Mouse (Mus musculus) embryonic facial prominence, embryonic 12.5 days (tissue): ENCODE measurements around the gene Best1. TPM values are rescaled to one million over a fixed set of nuclear protein-coding genes. Genes with fewer than 3 reads are reported as not detected.
"Not testable (repeated sequence)": the region's sequence is repeated elsewhere in the genome, so short reads cannot be mapped to it uniquely, and the experiment has no call there.

Experiments
- ATAC-seq: fragments of 200-750 bp; cut with Nextera tagmentation; 2 replicates; pipeline ENCODE4 v1.8.0; 2017; ENCODE audit not compliant: insufficient number of reproducible peaks, insufficient read depth, low FRiP score, low TSS enrichment
- H3K27ac ChIP-seq: fragments of 300-500 bp; sonication (generic); 2 replicates; pipeline ENCODE4 v1.5.1; 2016; ENCODE audit warnings: mild to moderate bottlenecking
- H3K27me3 ChIP-seq: fragments of 300-500 bp; sonication (generic); 2 replicates; pipeline ENCODE4 v1.6.1; 2016; ENCODE audit warnings: mild to moderate bottlenecking, moderate library complexity
- H3K36me3 ChIP-seq: fragments of 300-500 bp; sonication (generic); 2 replicates; pipeline ENCODE4 v1.6.1; 2016; ENCODE audit warnings: mild to moderate bottlenecking
- H3K4me1 ChIP-seq: fragments of 300-500 bp; sonication (generic); 2 replicates; pipeline ENCODE4 v1.6.1; 2016
- H3K4me2 ChIP-seq: fragments of 300-500 bp; sonication (generic); replicated peaks from 2 replicates; pipeline ENCODE4 v1.6.1; 2016; ENCODE audit warnings: mild to moderate bottlenecking, moderate library complexity
- H3K4me3 ChIP-seq: fragments of 300-500 bp; sonication (generic); 2 replicates; pipeline ENCODE4 v1.5.1; 2016; ENCODE audit warnings: mild to moderate bottlenecking
- H3K9ac ChIP-seq: fragments of 300-500 bp; sonication (generic); 2 replicates; pipeline ENCODE4 v1.6.1; 2016; ENCODE audit warnings: mild to moderate bottlenecking, moderate library complexity
- H3K9me3 ChIP-seq: fragments of 300-500 bp; sonication (generic); 2 replicates; pipeline ENCODE4 v1.6.1; 2016; ENCODE audit warnings: mild to moderate bottlenecking, moderate library complexity
- WGBS: fragments of 180-500 bp; shearing (Covaris S2); methylation state at CpG from one replicate; pipeline ENCODE4 v1.1.7; 2016; 5-methylcytosine and 5-hydroxymethylcytosine counted together
- polyA plus RNA-seq: library from polyadenylated mRNA; unstranded; fragments of >200 nt; fragmentation: Nextera tagmentation; extraction: Ambion mirVana; gene quantifications from 2 replicates; pipeline ENCODE4 v1.2.1, GENCODE M21; 2016

Gene Best1
- polyA plus RNA-seq, 1 experiment from 2014 or later, result 1.8 TPM

- H3K4me2 ChIP-seq, result no peak overlapping the region
- 90% methylated on average over 2 of the region's 2 CpGs for WGBS
Observed at GRCm38 (mm10) chr19:9979156-9979555, 22.3 kb downstream of the Best1 start.

GRCm38 (mm10) chr19:9978431-9978951 lies 22.9 kb downstream of the Best1 start:
- Histone ChIP-seq H3K4me1 (peaks cover 11% of the 10 kb centered on the region), H3K27me3 (no peaks in the 10 kb centered on the region), H3K36me3 (no peaks in the 10 kb centered on the region), H3K27ac (no peak overlapping the region), H3K9ac (no peak overlapping the region), H3K4me3 (no peak overlapping the region), H3K9me3 (no peaks in the 10 kb centered on the region), H3K4me2 (no peak overlapping the region)
- WGBS, result 52% methylated on average over 5 of the region's 5 CpGs
- ATAC-seq, result no peak

More at GRCm38 (mm10) chr19:9979156-9979555, 22.3 kb downstream of the Best1 start:
- H3K27me3 ChIP-seq, result no peaks in the 10 kb centered on the region
- no peak overlapping the region for H3K9ac ChIP-seq
- no peak overlapping the region for H3K4me3 ChIP-seq
- no peak for ATAC-seq
- no peak overlapping the region for H3K27ac ChIP-seq
- peaks cover 3% of the 10 kb centered on the region for H3K36me3 ChIP-seq
- H3K4me1 ChIP-seq, result peaks cover 18% of the 10 kb centered on the region
- H3K9me3 ChIP-seq, result no peaks in the 10 kb centered on the region

- H3K4me3 ChIP-seq, result no peak overlapping the region
- no peak overlapping the region for H3K27ac ChIP-seq
- no peaks in the 10 kb centered on the region for H3K27me3 ChIP-seq
- no peak for ATAC-seq
- 77% methylated on average over 10 of the region's 10 CpGs for WGBS
- H3K36me3 ChIP-seq, result no peaks in the 10 kb centered on the region
- 0 out of 2 replicates have a peak, but pooled peaks cover 7% of the 10 kb centered on the region for H3K4me1 ChIP-seq
- H3K4me2 ChIP-seq, result no peak overlapping the region
- H3K9ac ChIP-seq, result no peak overlapping the region
- no peaks in the 10 kb centered on the region for H3K9me3 ChIP-seq
Observed at GRCm38 (mm10) chr19:9977085-9977484, 24.3 kb downstream of the Best1 start.

- not testable (repeated sequence) for H3K9ac ChIP-seq, ATAC-seq, H3K36me3 ChIP-seq, H3K4me3 ChIP-seq, H3K4me2 ChIP-seq, H3K27me3 ChIP-seq, H3K9me3 ChIP-seq, H3K27ac ChIP-seq, H3K4me1 ChIP-seq
- WGBS, result 59% methylated on average over 2 of the region's 2 CpGs
Observed at GRCm38 (mm10) chr19:9974853-9975252, 26.6 kb downstream of the Best1 start.

GRCm38 (mm10) chr19:9968081-9968787 lies 33.2 kb downstream of the Best1 start:
- no peak overlapping the region for H3K27ac ChIP-seq
- WGBS, result 89% methylated on average over 10 of the region's 10 CpGs

GRCm38 (mm10) chr19:9966096-9966867 lies 35.2 kb downstream of the Best1 start:
- 51% methylated on average over 2 of the region's 2 CpGs for WGBS
- Histone ChIP-seq H3K36me3 (no peaks in the 10 kb centered on the region), H3K27ac (no peak overlapping the region), H3K4me2 (no peak overlapping the region), H3K27me3 (no peaks in the 10 kb centered on the region), H3K9me3 (no peaks in the 10 kb centered on the region), H3K4me3 (no peak overlapping the region), H3K4me1 (no peaks in the 10 kb centered on the region), H3K9ac (no peak overlapping the region)
- ATAC-seq, result no peak

More at GRCm38 (mm10) chr19:9968081-9968787, 33.2 kb downstream of the Best1 start:
- no peak overlapping the region for H3K4me3 ChIP-seq
- no peaks in the 10 kb centered on the region for H3K27me3 ChIP-seq
- H3K9ac ChIP-seq, result no peak overlapping the region
- no peak overlapping the region for H3K4me2 ChIP-seq
- no peak for ATAC-seq
- H3K36me3 ChIP-seq, result no peaks in the 10 kb centered on the region
- H3K9me3 ChIP-seq, result no peaks in the 10 kb centered on the region
- H3K4me1 ChIP-seq, result no peaks in the 10 kb centered on the region

- no peaks in the 10 kb centered on the region for H3K4me1 ChIP-seq
- H3K9me3 ChIP-seq, result no peaks in the 10 kb centered on the region
- no peaks in the 10 kb centered on the region for H3K36me3 ChIP-seq
- ATAC-seq, result no peak
- no peak overlapping the region for H3K27ac ChIP-seq
- H3K4me3 ChIP-seq, result no peak overlapping the region
- H3K9ac ChIP-seq, result no peak overlapping the region
- no peak overlapping the region for H3K4me2 ChIP-seq
- H3K27me3 ChIP-seq, result no peaks in the 10 kb centered on the region
- WGBS, result 31% methylated on average over 7 of the region's 7 CpGs
Observed at GRCm38 (mm10) chr19:9964205-9964916, 37.1 kb downstream of the Best1 start.

- H3K9ac ChIP-seq, result no peak overlapping the region
- no peak overlapping the region for H3K4me3 ChIP-seq
- no peak overlapping the region for H3K4me2 ChIP-seq
- no peak overlapping the region for H3K27ac ChIP-seq
- H3K36me3 ChIP-seq, result no peaks in the 10 kb centered on the region
- 84% methylated on average over 5 of the region's 5 CpGs for WGBS
- H3K9me3 ChIP-seq, result no peaks in the 10 kb centered on the region
- no peaks in the 10 kb centered on the region for H3K27me3 ChIP-seq
- no peaks in the 10 kb centered on the region for H3K4me1 ChIP-seq
- no peak for ATAC-seq
Observed at GRCm38 (mm10) chr19:9960769-9961168, 40.7 kb downstream of the Best1 start.

- WGBS, result 89% methylated on average over 5 of the region's 5 CpGs
- Histone ChIP-seq H3K4me3 (no peak overlapping the region), H3K36me3 (no peaks in the 10 kb centered on the region), H3K9me3 (no peaks in the 10 kb centered on the region), H3K4me2 (no peak overlapping the region), H3K4me1 (peaks cover 13% of the 10 kb centered on the region), H3K9ac (no peak overlapping the region), H3K27me3 (no peaks in the 10 kb centered on the region), H3K27ac (no peak overlapping the region)
- no peak for ATAC-seq
Observed at GRCm38 (mm10) chr19:9957965-9958364, 43.5 kb downstream of the Best1 start.

- Histone ChIP-seq H3K9me3 (no peaks in the 10 kb centered on the region), H3K9ac (no peak overlapping the region), H3K4me1 (peaks cover 13% of the 10 kb centered on the region), H3K36me3 (no peaks in the 10 kb centered on the region), H3K27me3 (no peaks in the 10 kb centered on the region), H3K4me3 (no peak overlapping the region), H3K4me2 (no peak overlapping the region), H3K27ac (no peak overlapping the region)
- WGBS, result 77% methylated on average over 4 of the region's 4 CpGs
- no peak for ATAC-seq
Observed at GRCm38 (mm10) chr19:9956624-9957388, 44.6 kb downstream of the Best1 start.

- H3K9ac ChIP-seq, result no peak overlapping the region
- H3K4me2 ChIP-seq, result no peak overlapping the region
- peaks cover 13% of the 10 kb centered on the region for H3K4me1 ChIP-seq
- no peak overlapping the region for H3K4me3 ChIP-seq
- H3K36me3 ChIP-seq, result no peaks in the 10 kb centered on the region
- no peak for ATAC-seq
- no peaks in the 10 kb centered on the region for H3K27me3 ChIP-seq
- no peaks in the 10 kb centered on the region for H3K9me3 ChIP-seq
- WGBS, result 91% methylated on average over 1 of the region's 1 CpGs
- no peak overlapping the region for H3K27ac ChIP-seq
Observed at GRCm38 (mm10) chr19:9955438-9955837, 46.0 kb downstream of the Best1 start.
